Mouse (Mus musculus): ENCODE results near the gene Glra3. TPM values are rescaled to one million over a fixed set of nuclear protein-coding genes. Genes with fewer than 3 reads are reported as not detected.
A peak's percentile ranks its signal among the peaks of the same experiment; 100 is the strongest.

Gene Glra3
- 0.22 and 0.64 TPM in 2 replicates for polyA plus RNA-seq (2015; fragmentation: Nextera tagmentation; extraction: Ambion mirVana)

GRCm38 (mm10) chr8:55939870-55940525 lies at the start of gene Glra3:
TSS of gene Glra3 (plus strand) at chr8:55940460.
- ATAC-seq: peak; percentile 99
- H3K9ac ChIP-seq (replicated peaks): peak within 1 kb of the TSS; percentile 28; the same call in 1 of the 2 replicates
- 9% methylated on average over 11 of the region's 11 CpGs for WGBS
- no peaks in the 10 kb centered on the region for H3K36me3 ChIP-seq
- no peaks in the 10 kb centered on the region for H3K9me3 ChIP-seq
- no peak within 1 kb of the TSS for H3K27ac ChIP-seq
- peak within 1 kb of the TSS; percentile 67 for H3K4me2 ChIP-seq (replicated peaks)
- no peaks in the 10 kb centered on the region for H3K27me3 ChIP-seq
- peak within 1 kb of the TSS; percentile 46 for H3K4me3 ChIP-seq (replicated peaks)
- H3K4me1 ChIP-seq (replicated peaks): peaks cover 8% of the 10 kb centered on the region

GRCm38 (mm10) chr8:55906848-55907247 lies 33.4 kb upstream of the Glra3 start, which contains the start of gene Adam29:
TSS of gene Adam29 (minus strand) at chr8:55906948.
- 86% methylated on average over 1 of the region's 1 CpGs for WGBS
- Histone ChIP-seq H3K4me2 (replicated peaks) (no peak within 1 kb of the TSS), H3K27me3 (no peaks in the 10 kb centered on the region), H3K27ac (no peak within 1 kb of the TSS), H3K4me1 (replicated peaks) (no peaks in the 10 kb centered on the region), H3K36me3 (no peaks in the 10 kb centered on the region), H3K4me3 (replicated peaks) (no peak within 1 kb of the TSS), H3K9ac (replicated peaks) (no peak within 1 kb of the TSS), H3K9me3 (no peaks in the 10 kb centered on the region)
- no peak for ATAC-seq

- ATAC-seq: peak; percentile 95
- Histone ChIP-seq H3K27me3 (no peaks in the 10 kb centered on the region), H3K27ac (no peak overlapping the region), H3K4me1 (replicated peaks) (peaks cover 8% of the 10 kb centered on the region), H3K9ac (replicated peaks) (peak overlapping the region; percentile 28; the same call in 1 of the 2 replicates), H3K4me3 (replicated peaks) (peak overlapping the region; percentile 46), H3K4me2 (replicated peaks) (peak overlapping the region; percentile 67), H3K36me3 (no peaks in the 10 kb centered on the region), H3K9me3 (no peaks in the 10 kb centered on the region)
- 0% methylated on average over 8 of the region's 8 CpGs for WGBS
Observed at GRCm38 (mm10) chr8:55940526-55940880, 243 bp downstream of the Glra3 start.

GRCm38 (mm10) chr8:55964759-55965320 lies 24.6 kb downstream of the Glra3 start:
- Histone ChIP-seq H3K27ac (no peak overlapping the region), H3K4me1 (replicated peaks) (no peaks in the 10 kb centered on the region), H3K27me3 (no peaks in the 10 kb centered on the region), H3K36me3 (no peaks in the 10 kb centered on the region), H3K4me3 (replicated peaks) (no peak overlapping the region), H3K9me3 (no peaks in the 10 kb centered on the region), H3K4me2 (replicated peaks) (no peak overlapping the region), H3K9ac (replicated peaks) (no peak overlapping the region)
- 63% methylated on average over 3 of the region's 3 CpGs for WGBS
- ATAC-seq: no peak

GRCm38 (mm10) chr8:55997859-55998258 lies 57.6 kb downstream of the Glra3 start:
- H3K9me3 ChIP-seq: no peaks in the 10 kb centered on the region
- no peak overlapping the region for H3K9ac ChIP-seq (replicated peaks)
- no peaks in the 10 kb centered on the region for H3K4me1 ChIP-seq (replicated peaks)
- WGBS: 73% methylated on average over 3 of the region's 3 CpGs
- H3K4me3 ChIP-seq (replicated peaks): no peak overlapping the region
- no peak overlapping the region for H3K27ac ChIP-seq
- no peaks in the 10 kb centered on the region for H3K27me3 ChIP-seq
- ATAC-seq: no peak
- H3K4me2 ChIP-seq (replicated peaks): no peak overlapping the region
- H3K36me3 ChIP-seq: no peaks in the 10 kb centered on the region

GRCm38 (mm10) chr8:56054324-56054723 lies 114.1 kb downstream of the Glra3 start:
- no peak overlapping the region for H3K4me2 ChIP-seq (replicated peaks)
- no peak overlapping the region for H3K4me3 ChIP-seq (replicated peaks)
- no peaks in the 10 kb centered on the region for H3K27me3 ChIP-seq
- H3K9me3 ChIP-seq: no peaks in the 10 kb centered on the region
- no peaks in the 10 kb centered on the region for H3K4me1 ChIP-seq (replicated peaks)
- H3K27ac ChIP-seq: no peak overlapping the region
- H3K36me3 ChIP-seq: no peaks in the 10 kb centered on the region
- H3K9ac ChIP-seq (replicated peaks): no peak overlapping the region
- no peak for ATAC-seq
- WGBS: 85% methylated on average over 2 of the region's 2 CpGs

- H3K4me1 ChIP-seq (replicated peaks): no peaks in the 10 kb centered on the region
- H3K27me3 ChIP-seq: no peaks in the 10 kb centered on the region
- ATAC-seq: no peak
- H3K9ac ChIP-seq (replicated peaks): no peak overlapping the region
- no peak overlapping the region for H3K4me3 ChIP-seq (replicated peaks)
- no peak overlapping the region for H3K27ac ChIP-seq
- H3K9me3 ChIP-seq: no peaks in the 10 kb centered on the region
- no peak overlapping the region for H3K4me2 ChIP-seq (replicated peaks)
- 23% methylated on average over 3 of the region's 3 CpGs for WGBS
- no peaks in the 10 kb centered on the region for H3K36me3 ChIP-seq
Observed at GRCm38 (mm10) chr8:56063081-56063480, 122.8 kb downstream of the Glra3 start.

GRCm38 (mm10) chr8:56070486-56071254 lies 130.4 kb downstream of the Glra3 start:
- Histone ChIP-seq H3K27ac (no peak overlapping the region), H3K9me3 (no peaks in the 10 kb centered on the region), H3K4me3 (replicated peaks) (no peak overlapping the region), H3K36me3 (no peaks in the 10 kb centered on the region), H3K4me1 (replicated peaks) (no peaks in the 10 kb centered on the region), H3K4me2 (replicated peaks) (no peak overlapping the region), H3K9ac (replicated peaks) (no peak overlapping the region), H3K27me3 (no peaks in the 10 kb centered on the region)
- 75% methylated on average over 2 of the region's 2 CpGs for WGBS
- ATAC-seq: no peak

GRCm38 (mm10) chr8:56083654-56084053 lies 143.4 kb downstream of the Glra3 start:
- no peak overlapping the region for H3K4me2 ChIP-seq (replicated peaks)
- no peak overlapping the region for H3K27ac ChIP-seq
- no peaks in the 10 kb centered on the region for H3K36me3 ChIP-seq
- no peaks in the 10 kb centered on the region for H3K9me3 ChIP-seq
- no peak for ATAC-seq
- no peaks in the 10 kb centered on the region for H3K27me3 ChIP-seq
- no peak overlapping the region for H3K4me3 ChIP-seq (replicated peaks)
- no peak overlapping the region for H3K9ac ChIP-seq (replicated peaks)
- no peaks in the 10 kb centered on the region for H3K4me1 ChIP-seq (replicated peaks)

GRCm38 (mm10) chr8:56094385-56094784 lies 154.1 kb downstream of the Glra3 start:
- no peaks in the 10 kb centered on the region for H3K36me3 ChIP-seq
- no peak overlapping the region for H3K27ac ChIP-seq
- no peak overlapping the region for H3K9ac ChIP-seq (replicated peaks)
- ATAC-seq: no peak
- H3K9me3 ChIP-seq: no peaks in the 10 kb centered on the region
- no peaks in the 10 kb centered on the region for H3K4me1 ChIP-seq (replicated peaks)
- H3K4me3 ChIP-seq (replicated peaks): no peak overlapping the region
- H3K27me3 ChIP-seq: no peaks in the 10 kb centered on the region
- H3K4me2 ChIP-seq (replicated peaks): no peak overlapping the region

- H3K9ac ChIP-seq (replicated peaks): no peak overlapping the region
- WGBS: 88% methylated on average over 6 of the region's 6 CpGs
- H3K36me3 ChIP-seq: no peaks in the 10 kb centered on the region
- H3K27me3 ChIP-seq: no peaks in the 10 kb centered on the region
- H3K4me2 ChIP-seq (replicated peaks): no peak overlapping the region
- H3K4me1 ChIP-seq (replicated peaks): no peaks in the 10 kb centered on the region
- H3K9me3 ChIP-seq: no peaks in the 10 kb centered on the region
- no peak overlapping the region for H3K27ac ChIP-seq
- no peak overlapping the region for H3K4me3 ChIP-seq (replicated peaks)
- no peak for ATAC-seq
Observed at GRCm38 (mm10) chr8:56110296-56110695, 170.0 kb downstream of the Glra3 start.

- Histone ChIP-seq H3K4me3 (replicated peaks) (no peak overlapping the region), H3K9me3 (no peaks in the 10 kb centered on the region), H3K27ac (no peak overlapping the region), H3K4me2 (replicated peaks) (no peak overlapping the region), H3K36me3 (no peaks in the 10 kb centered on the region), H3K9ac (replicated peaks) (no peak overlapping the region), H3K27me3 (no peaks in the 10 kb centered on the region), H3K4me1 (replicated peaks) (no peaks in the 10 kb centered on the region)
- no peak for ATAC-seq
- WGBS: 55% methylated on average over 2 of the region's 2 CpGs
Observed at GRCm38 (mm10) chr8:56129357-56129756, 189.1 kb downstream of the Glra3 start.
